Mouse (Mus musculus): ENCODE data around the gene Tenm4.

- TF ChIP-seq CTCF (IDR thresholded peaks at IDR 0.05; ENCODE audit: low read depth) (no peak), EP300 (IDR thresholded peaks at IDR 0.05; ENCODE audit: low read depth) (no peak)
Measured at GRCm38 (mm10) chr7:96722796-96723195, 551.8 kb downstream of the Tenm4 start.

All from liver, embryonic 14.5 days (tissue).